Mouse (Mus musculus): Measurements from ENCODE around the gene Tnni1. TPM values are rescaled to one million over a fixed set of nuclear protein-coding genes. Genes with fewer than 3 reads are reported as not detected.

Tnni1 gene
- polyA plus RNA-seq, 1 experiment from 2014 or later = 0.83 TPM

DNA sequence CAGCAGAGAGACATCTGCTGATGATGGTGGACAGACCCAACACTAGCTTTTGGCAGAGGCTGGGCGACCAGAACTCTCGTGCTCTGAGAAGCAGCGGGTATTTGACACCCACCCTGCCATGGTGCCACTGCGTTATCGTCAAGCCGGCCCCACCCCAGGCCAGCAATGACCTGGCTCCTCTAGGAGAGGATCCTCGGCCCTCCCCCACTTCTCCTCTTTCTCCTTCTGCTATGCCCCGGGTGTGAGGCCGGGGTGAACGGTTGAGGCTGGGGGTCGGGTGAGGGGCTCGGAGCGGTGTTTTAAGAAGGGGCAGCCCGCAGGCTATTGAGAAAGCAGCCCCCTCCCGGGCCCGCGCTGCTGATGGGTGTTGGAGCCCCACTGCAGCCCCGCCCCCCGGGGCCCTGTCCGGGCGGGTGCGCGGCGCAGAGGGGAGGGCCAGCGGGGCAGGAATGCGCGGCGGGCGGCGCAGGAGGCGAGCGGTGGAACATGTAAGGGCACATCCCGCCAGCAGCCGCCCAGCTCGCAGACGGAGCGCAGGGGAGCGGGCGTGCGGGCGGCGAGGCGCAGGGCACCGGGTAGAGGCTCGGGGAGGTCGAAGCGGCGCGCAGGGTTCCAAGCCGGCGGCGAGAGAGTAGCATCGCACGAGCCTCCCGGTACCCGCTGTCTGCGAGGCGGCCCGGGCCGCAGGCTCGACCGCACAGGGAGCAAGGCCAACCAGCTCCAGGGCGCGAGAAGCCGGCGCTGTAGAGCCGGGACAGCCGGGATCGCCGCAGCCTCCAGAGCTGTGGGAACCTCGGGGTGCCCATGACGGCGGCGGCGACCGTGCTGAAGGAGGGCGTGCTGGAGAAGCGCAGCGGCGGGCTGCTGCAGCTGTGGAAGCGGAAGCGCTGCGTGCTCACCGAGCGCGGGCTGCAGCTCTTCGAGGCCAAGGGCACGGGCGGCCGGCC, 13.3 kb upstream of the Tnni1 start, which contains the start of gene Phlda3:
Gene Phlda3, plus strand, starts transcription at position 475 of the 947 bp plus-strand sequence.
- no peak for DNase-seq (ENCODE audit: low read depth, low spot score)
- TF ChIP-seq CTCF (IDR thresholded peaks at IDR 0.05) = no peak
- H3K27me3 ChIP-seq = no peaks in the 10 kb centered on the region
- in situ Hi-C loops (cut with MboI; ENCODE audit: low pct_unique_long_range_greater_than_20kb) = no loop called here
- ChIA-PET CTCF (interaction anchor here (2.3 to 19.3 kb wide), 2 partner anchors 11 to 15 kb away, joined by 10 to 218 read pairs; no protein-coding TSS in a partner anchor), POLR2A (interaction anchor here (0.6 to 1.6 kb wide), 4 partner anchors 14 to 129 kb away, joined by 3 to 6 read pairs (median 5); partner anchors contain the start of gene Tnni1)
- peak; percentile 66 for ATAC-seq

DNA sequence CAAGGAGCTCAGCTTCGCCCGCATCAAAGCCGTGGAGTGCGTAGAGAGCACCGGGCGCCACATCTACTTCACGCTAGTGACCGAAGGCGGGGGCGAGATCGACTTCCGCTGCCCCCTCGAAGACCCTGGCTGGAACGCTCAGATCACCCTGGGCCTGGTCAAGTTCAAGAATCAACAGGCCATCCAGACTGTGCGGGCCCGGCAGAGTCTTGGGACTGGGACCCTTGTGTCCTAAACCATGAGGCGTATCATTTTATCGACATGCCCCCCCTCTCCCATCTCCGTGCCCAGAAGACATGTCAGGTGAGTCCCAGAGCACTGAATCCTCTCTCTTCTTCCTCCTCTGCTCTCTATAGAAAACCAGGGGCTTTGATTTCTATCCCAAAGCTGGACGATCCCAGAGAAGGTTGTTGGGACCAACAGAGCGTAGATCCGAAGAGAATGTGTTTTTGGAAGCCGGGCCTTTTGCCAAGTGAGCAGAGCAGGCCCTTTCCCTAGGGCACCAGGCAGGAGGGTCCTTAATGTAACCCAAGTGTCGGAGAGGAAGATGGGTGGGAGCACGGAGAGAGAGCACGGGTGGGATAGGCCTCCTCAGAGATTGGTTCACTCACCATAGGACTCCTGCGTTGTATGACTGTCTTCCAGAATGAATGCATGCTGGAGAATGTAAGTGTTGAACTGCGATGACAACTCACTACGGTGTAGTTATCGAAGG, 12.5 kb upstream of the Tnni1 start:
- ATAC-seq (no peak), DNase-seq (ENCODE audit: low read depth, low spot score) (no peak)
- no peak for TF ChIP-seq CTCF (IDR thresholded peaks at IDR 0.05)
- no peaks in the 10 kb centered on the region for H3K27me3 ChIP-seq
- POLR2A ChIA-PET = interaction anchor here (1.3 to 1.6 kb wide), 2 partner anchors 13 to 25 kb away, joined by 5 to 6 read pairs; partner anchors contain the start of gene Tnni1
- CTCF ChIA-PET = interaction anchor here (2.3 to 19.3 kb wide), 2 partner anchors 11 to 15 kb away, joined by 10 to 218 read pairs; no protein-coding TSS in a partner anchor
- in situ Hi-C loops (cut with MboI; ENCODE audit: low pct_unique_long_range_greater_than_20kb) = no loop called here

DNA sequence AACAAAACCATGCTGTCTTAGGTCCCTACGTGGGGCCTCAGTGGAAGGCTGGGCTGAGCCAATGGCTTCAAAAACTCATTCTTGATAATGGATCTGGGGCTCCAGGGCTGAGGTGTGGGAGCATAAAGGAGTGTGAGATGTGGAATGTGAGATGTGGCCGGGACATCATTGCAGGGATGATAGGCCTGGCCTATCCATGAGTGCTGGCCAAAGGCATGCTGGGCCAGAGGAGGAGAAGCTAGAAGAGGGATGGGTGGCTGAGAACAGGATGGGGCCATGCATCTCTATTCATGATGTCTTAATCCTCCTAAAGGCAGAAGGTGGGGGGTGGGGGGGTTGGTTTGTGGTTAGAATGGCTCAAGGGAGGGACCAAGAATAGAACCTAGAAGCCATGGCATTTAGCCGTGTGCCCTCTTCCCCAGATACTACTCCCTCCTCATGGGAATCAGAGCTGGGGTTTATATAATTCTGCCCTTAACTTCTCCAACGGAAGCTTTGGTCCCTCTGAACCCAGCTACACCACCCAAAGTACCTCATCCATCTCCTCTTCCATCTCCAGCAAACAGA, 11.8 kb upstream of the Tnni1 start:
- no peak for TF ChIP-seq CTCF (IDR thresholded peaks at IDR 0.05)
- DNase-seq (ENCODE audit: low read depth, low spot score) (no peak), ATAC-seq (no peak)
- in situ Hi-C loops (cut with MboI; ENCODE audit: low pct_unique_long_range_greater_than_20kb) = no loop called here
- no peaks in the 10 kb centered on the region for H3K27me3 ChIP-seq
- ChIA-PET CTCF (interaction anchor here (1.0 to 19.3 kb wide), 3 partner anchors 12 to 22 kb away, joined by 3 to 218 read pairs (median 10); no protein-coding TSS in a partner anchor), POLR2A (interaction anchor here (0.7 to 1.6 kb wide), 2 partner anchors 12 to 86 kb away, joined by 4 to 6 read pairs; partner anchors contain the start of gene Tnni1)

DNA sequence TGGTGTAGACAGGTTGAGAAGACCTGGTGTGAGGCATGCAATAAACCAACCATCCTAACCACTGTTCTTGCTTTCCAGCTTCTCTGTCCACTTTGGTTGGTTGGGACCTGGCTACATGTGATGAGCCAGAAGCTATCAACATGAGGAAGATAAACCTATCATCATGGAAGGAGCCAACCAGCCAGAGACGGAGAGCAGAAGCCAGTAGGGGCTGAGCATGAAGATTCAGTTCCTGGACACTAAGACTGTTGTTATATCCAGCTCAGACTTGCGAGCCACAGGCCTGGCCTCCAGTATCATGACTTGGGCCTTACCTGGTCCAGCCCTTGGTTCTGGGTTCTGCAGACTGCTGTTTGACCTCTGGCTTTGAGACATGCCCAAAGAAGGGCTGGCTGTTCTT, 10.8 kb upstream of the Tnni1 start:
- TF ChIP-seq CTCF (IDR thresholded peaks at IDR 0.05) = no peak
- CTCF ChIA-PET = interaction anchor here (0.6 to 19.3 kb wide), 3 partner anchors 13 to 489 kb away, joined by 3 to 218 read pairs (median 3); no protein-coding TSS in a partner anchor
- POLR2A ChIA-PET = interaction anchor here (0.5 to 0.6 kb wide), 2 partner anchors 10 to 280 kb away, joined by 3 read pairs; no protein-coding TSS in a partner anchor
- in situ Hi-C loops (cut with MboI; ENCODE audit: low pct_unique_long_range_greater_than_20kb) = no loop called here
- ATAC-seq (no peak), DNase-seq (ENCODE audit: low read depth, low spot score) (no peak)
- H3K27me3 ChIP-seq = no peaks in the 10 kb centered on the region

DNA sequence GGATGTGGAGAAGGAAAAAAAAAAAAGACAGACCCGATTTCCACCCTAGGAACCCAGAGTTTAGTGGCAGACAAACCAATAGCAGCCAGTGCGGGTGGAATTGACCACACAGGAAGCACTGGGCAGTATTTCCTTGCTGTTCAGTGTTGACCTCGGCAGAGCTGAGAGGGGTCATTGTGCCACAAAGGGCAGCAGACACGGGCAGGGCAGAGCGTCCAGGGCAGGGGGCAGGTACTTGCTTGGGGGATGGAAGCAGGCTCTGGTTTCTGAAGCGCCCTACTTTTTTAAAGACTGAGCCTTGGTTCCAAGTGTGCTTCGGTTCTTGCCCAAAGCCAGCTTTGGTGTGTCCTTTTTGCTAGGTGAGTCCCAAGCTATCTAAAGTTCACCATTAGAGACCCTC, 9.0 kb upstream of the Tnni1 start:
- ChIA-PET CTCF (interaction anchor here (1.5 to 19.3 kb wide), 2 partner anchors 15 to 52 kb away, joined by 4 to 218 read pairs; no protein-coding TSS in a partner anchor), POLR2A (interaction anchor here (0.6 to 1.6 kb wide), 3 partner anchors 10 to 372 kb away, joined by 4 to 7 read pairs (median 6); partner anchors contain the start of gene Lad1)
- ATAC-seq (no peak), DNase-seq (ENCODE audit: low read depth, low spot score) (no peak)
- H3K27me3 ChIP-seq = no peaks in the 10 kb centered on the region
- no peak for TF ChIP-seq CTCF (IDR thresholded peaks at IDR 0.05)
- in situ Hi-C loops (cut with MboI; ENCODE audit: low pct_unique_long_range_greater_than_20kb) = no loop called here

DNA sequence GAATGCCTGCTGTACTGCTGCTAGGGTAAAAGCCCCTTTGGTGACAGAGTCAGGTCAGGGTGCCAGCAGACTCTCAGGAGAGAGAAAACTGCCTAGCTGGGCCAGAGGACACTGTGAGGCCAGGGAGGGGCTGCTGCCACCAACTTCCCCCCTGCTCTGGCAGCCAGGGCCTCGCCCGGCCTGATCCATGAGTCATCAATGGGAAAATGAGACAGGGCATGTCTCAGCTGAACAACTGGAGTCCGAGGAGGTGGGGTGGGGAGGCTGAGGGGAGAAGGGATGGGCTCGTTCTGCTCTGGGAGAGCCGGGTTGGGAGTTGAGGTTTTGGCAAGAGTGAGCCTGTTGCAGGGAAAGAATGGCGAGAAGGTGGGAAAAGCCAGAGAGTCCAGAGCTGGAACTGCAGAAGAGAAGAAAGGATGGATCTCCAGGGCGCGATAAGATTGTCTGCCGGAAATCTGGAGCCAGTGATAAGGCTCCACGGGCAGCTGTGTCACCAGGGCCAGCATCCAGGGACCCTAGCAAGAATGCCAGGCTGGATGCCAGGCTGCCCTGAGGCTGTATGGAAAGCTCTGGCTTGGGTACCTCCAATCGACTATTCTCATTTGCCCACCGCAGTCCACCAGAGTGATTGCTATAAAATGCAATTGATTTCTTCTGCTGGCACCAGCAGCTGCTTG, 8.2 kb upstream of the Tnni1 start:
- TF ChIP-seq CTCF (IDR thresholded peaks at IDR 0.05) = no peak
- CTCF ChIA-PET = interaction anchor here (1.1 to 19.3 kb wide), 4 partner anchors 16 to 57 kb away, joined by 3 to 218 read pairs (median 10); no protein-coding TSS in a partner anchor
- DNase-seq (ENCODE audit: low read depth, low spot score) (peak; percentile 77), ATAC-seq (peak; percentile 79)
- in situ Hi-C loops (cut with MboI; ENCODE audit: low pct_unique_long_range_greater_than_20kb) = no loop called here
- POLR2A ChIA-PET = interaction anchor here (0.5 to 2.0 kb wide), 6 partner anchors 10 to 373 kb away, joined by 3 to 10 read pairs (median 6); partner anchors contain the start of gene Lad1
- H3K27me3 ChIP-seq = no peaks in the 10 kb centered on the region

DNA sequence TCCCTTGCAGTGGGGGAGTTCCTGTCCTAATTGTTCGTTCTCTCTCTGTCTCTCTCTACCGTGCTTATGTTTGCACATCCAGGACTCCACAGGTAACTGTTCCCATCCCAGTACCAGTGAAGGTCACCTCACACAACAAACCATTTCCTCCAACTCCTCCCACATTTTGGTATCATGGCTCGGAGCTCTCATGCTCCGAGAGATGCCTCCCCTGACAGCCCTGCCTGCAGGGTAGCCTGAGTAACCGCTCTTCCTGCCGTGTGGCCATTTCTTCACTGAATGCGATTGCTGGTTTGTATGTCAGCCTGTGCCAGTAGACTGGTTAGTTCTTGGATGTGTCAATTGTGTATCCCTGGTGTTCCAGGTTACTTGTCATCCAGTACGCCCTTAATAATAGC, 7.7 kb upstream of the Tnni1 start:
- POLR2A ChIA-PET = interaction anchor here (0.5 to 2.0 kb wide), 5 partner anchors 8 to 87 kb away, joined by 3 to 10 read pairs (median 6); partner anchors contain the start of gene Lad1
- TF ChIP-seq CTCF (IDR thresholded peaks at IDR 0.05) = no peak
- no peaks in the 10 kb centered on the region for H3K27me3 ChIP-seq
- DNase-seq (ENCODE audit: low read depth, low spot score) (no peak), ATAC-seq (peak; percentile 55)
- CTCF ChIA-PET = interaction anchor here (1.0 to 19.3 kb wide), 5 partner anchors 16 to 57 kb away, joined by 3 to 218 read pairs (median 4); partner anchors contain the start of gene Csrp1
- in situ Hi-C loops (cut with MboI; ENCODE audit: low pct_unique_long_range_greater_than_20kb) = no loop called here

DNA sequence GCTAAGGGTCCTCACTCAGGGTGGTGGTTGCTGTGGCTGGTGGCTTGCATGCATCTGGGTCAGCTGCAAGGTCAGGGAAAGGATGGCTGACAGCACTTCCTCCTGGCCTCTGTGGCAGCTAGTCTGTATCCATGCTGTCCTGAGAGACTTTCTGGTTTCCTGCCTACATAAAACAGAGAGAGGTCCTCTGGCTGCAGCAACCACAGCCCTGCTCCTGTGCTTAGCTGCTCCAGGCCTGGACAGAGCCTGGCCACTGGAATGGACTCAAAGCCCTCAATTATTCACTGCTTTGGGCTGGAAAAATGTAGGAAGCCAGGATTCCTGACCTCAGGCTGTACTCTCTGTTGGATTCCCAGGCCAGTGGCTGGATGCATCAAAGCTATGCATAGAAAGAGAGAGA, 2.6 kb upstream of the Tnni1 start:
- CTCF ChIA-PET = interaction anchor here (1.3 to 19.3 kb wide), 4 partner anchors 11 to 34 kb away, joined by 3 to 218 read pairs (median 6); no protein-coding TSS in a partner anchor
- ATAC-seq = no peak
- TF ChIP-seq CTCF (IDR thresholded peaks at IDR 0.05) = no peak
- H3K27me3 ChIP-seq = no peaks in the 10 kb centered on the region
- in situ Hi-C loops (cut with MboI; ENCODE audit: low pct_unique_long_range_greater_than_20kb) = no loop called here
- DNase-seq (ENCODE audit: low read depth, low spot score) = no peak
- POLR2A ChIA-PET = no interaction called here

DNA sequence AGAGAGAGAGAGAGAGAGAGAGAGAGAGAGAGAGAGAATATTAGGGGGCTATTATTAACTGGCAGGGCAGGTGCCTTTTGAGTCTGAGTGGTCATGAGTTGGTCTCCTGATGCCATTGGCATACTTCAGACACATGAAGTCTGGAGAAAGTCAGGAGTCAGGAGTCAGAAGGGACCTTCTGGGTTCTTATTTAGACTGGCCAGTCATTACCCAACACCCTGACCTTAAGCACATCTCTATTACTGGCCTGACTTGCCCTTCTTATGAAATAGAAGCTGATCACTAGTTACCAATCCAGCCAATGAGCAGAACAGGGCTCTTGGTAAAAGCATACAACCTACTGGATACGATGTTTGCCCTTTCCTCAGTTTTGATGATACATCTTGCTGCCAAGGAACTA, 2.2 kb upstream of the Tnni1 start:
- CTCF ChIA-PET = interaction anchor here (1.3 to 19.3 kb wide), 4 partner anchors 10 to 34 kb away, joined by 3 to 218 read pairs (median 6); no protein-coding TSS in a partner anchor
- in situ Hi-C loops (cut with MboI; ENCODE audit: low pct_unique_long_range_greater_than_20kb) = no loop called here
- no peak for TF ChIP-seq CTCF (IDR thresholded peaks at IDR 0.05)
- no peak for DNase-seq (ENCODE audit: low read depth, low spot score)
- POLR2A ChIA-PET = no interaction called here
- no peaks in the 10 kb centered on the region for H3K27me3 ChIP-seq
- ATAC-seq = no peak
